Mouse (Mus musculus) forebrain, embryonic 11.5 days (tissue): Measurements from ENCODE around the gene Gm47985. TPM values are rescaled to one million over a fixed set of nuclear protein-coding genes. Genes with fewer than 3 reads are reported as not detected.
"Not testable (repeated sequence)": the region's sequence is repeated elsewhere in the genome, so short reads cannot be mapped to it uniquely, and the experiment has no call there.

Source experiments
- ATAC-seq: fragments of 200-750 bp; cut with Nextera tagmentation; replicated peaks from 2 replicates; pipeline ENCODE4 v1.8.0; 2017; ENCODE audit warnings: moderate TSS enrichment; ENCODE audit not compliant: low FRiP score
- DNase-seq: peaks from one replicate; pipeline ENCODE4 v3.0.0-alpha.2; 2017; ENCODE audit warnings: low spot score
- H3K27ac ChIP-seq: fragments of 300-500 bp; sonication (generic); 2 replicates; pipeline ENCODE4 v1.5.1; 2014; ENCODE audit warnings: low read depth, low read length
- H3K27me3 ChIP-seq: fragments of 300-500 bp; sonication (generic); 2 replicates; pipeline ENCODE4 v1.6.1; 2014; ENCODE audit warnings: mild to moderate bottlenecking, low read length, mixed read lengths; ENCODE audit not compliant: control insufficient read depth, insufficient read depth
- H3K36me3 ChIP-seq: fragments of 300-500 bp; sonication (generic); 2 replicates; pipeline ENCODE4 v1.6.1; 2014; ENCODE audit warnings: mild to moderate bottlenecking, low read length, moderate library complexity, mixed read lengths; ENCODE audit not compliant: control insufficient read depth, insufficient read depth
- H3K4me1 ChIP-seq: fragments of 300-500 bp; sonication (generic); replicated peaks from 2 replicates; pipeline ENCODE4 v1.6.1; 2014; ENCODE audit warnings: low read length, mixed read lengths; ENCODE audit not compliant: control insufficient read depth, insufficient read depth
- H3K4me2 ChIP-seq: fragments of 300-500 bp; sonication (generic); 2 replicates; pipeline ENCODE4 v1.6.1; 2014; ENCODE audit warnings: low read depth, mild to moderate bottlenecking, low read length, moderate library complexity, mixed read lengths; ENCODE audit not compliant: severe bottlenecking
- H3K4me3 ChIP-seq: fragments of 300-500 bp; sonication (generic); 2 replicates; pipeline ENCODE4 v1.5.1; 2014; ENCODE audit warnings: low read depth, low read length
- H3K9ac ChIP-seq: fragments of 300-500 bp; sonication (generic); 2 replicates; pipeline ENCODE4 v1.6.1; 2014; ENCODE audit warnings: low read length
- H3K9me3 ChIP-seq: fragments of 300-500 bp; sonication (generic); 2 replicates; pipeline ENCODE4 v1.6.1; 2016; ENCODE audit warnings: low read length, mixed read lengths; ENCODE audit not compliant: control insufficient read depth
- WGBS: fragments of 180-500 bp; shearing (Covaris S2); extraction: QIAGEN DNeasy Blood & Tissue Kit; methylation state at CpG from one replicate; pipeline ENCODE4 v1.1.7; 2014; 5-methylcytosine and 5-hydroxymethylcytosine counted together
- polyA plus RNA-seq: library from polyadenylated mRNA; unstranded; fragments of >200 nt; fragmentation: Nextera tagmentation; extraction: Ambion mirVana; gene quantifications from 2 replicates; pipeline ENCODE4 v1.2.1, GENCODE M21; 2014

Gene Gm47985
- polyA plus RNA-seq, 1 experiment from 2014 or later, result 0.87 TPM

- Histone ChIP-seq H3K36me3 (no peaks in the 10 kb centered on the region), H3K4me2 (no peak overlapping the region), H3K4me3 (no peak overlapping the region), H3K9me3 (no peaks in the 10 kb centered on the region), H3K9ac (no peak overlapping the region), H3K4me1 (peaks cover 11% of the 10 kb centered on the region), H3K27ac (no peak overlapping the region), H3K27me3 (no peaks in the 10 kb centered on the region)
- ATAC-seq (no peak), DNase-seq (no peak)
- WGBS, result 71% methylated on average over 3 of the region's 3 CpGs
These were observed 13.7 kb upstream of the Gm47985 start for GRCm38 (mm10) chr1:151168637-151169036.

- no peak overlapping the region for H3K9ac ChIP-seq
- DNase-seq, result no peak
- no peaks in the 10 kb centered on the region for H3K36me3 ChIP-seq
- H3K9me3 ChIP-seq, result no peaks in the 10 kb centered on the region
- no peak overlapping the region for H3K4me2 ChIP-seq
- no peak overlapping the region for H3K4me3 ChIP-seq
- H3K4me1 ChIP-seq, result peaks cover 11% of the 10 kb centered on the region
- no peak overlapping the region for H3K27ac ChIP-seq
- WGBS, result 81% methylated on average over 2 of the region's 2 CpGs
- no peaks in the 10 kb centered on the region for H3K27me3 ChIP-seq
- ATAC-seq, result no peak
These were observed 10.5 kb upstream of the Gm47985 start for GRCm38 (mm10) chr1:151171572-151172461.

GRCm38 (mm10) chr1:151177030-151177936, 5.1 kb upstream of the Gm47985 start:
- peak; percentile 88 for ATAC-seq
- Histone ChIP-seq H3K4me2 (peak overlapping the region; percentile 53), H3K27ac (peak overlapping the region; percentile 59; the same call in 1 of the 2 replicates), H3K9ac (0 out of 2 replicates have a peak overlapping the region, but pooled peaks have one; percentile 2), H3K27me3 (no peaks in the 10 kb centered on the region), H3K4me1 (peaks cover 8% of the 10 kb centered on the region), H3K9me3 (no peaks in the 10 kb centered on the region), H3K4me3 (0 out of 2 replicates have a peak overlapping the region, but pooled peaks have one; percentile 7), H3K36me3 (no peaks in the 10 kb centered on the region)
- WGBS, result 9% methylated on average over 10 of the region's 10 CpGs
- DNase-seq, result no peak

- Histone ChIP-seq H3K27ac (no peak overlapping the region), H3K27me3 (no peaks in the 10 kb centered on the region), H3K4me2 (peak overlapping the region; percentile 53), H3K4me3 (0 out of 2 replicates have a peak overlapping the region, but pooled peaks have one; percentile 7), H3K4me1 (peaks cover 8% of the 10 kb centered on the region), H3K9me3 (no peaks in the 10 kb centered on the region), H3K36me3 (no peaks in the 10 kb centered on the region), H3K9ac (0 out of 2 replicates have a peak overlapping the region, but pooled peaks have one; percentile 2)
- DNase-seq, result no peak
- ATAC-seq, result peak; percentile 61; the same call in 1 of the 2 replicates
- WGBS, result 11% methylated on average over 4 of the region's 4 CpGs
These were observed 4.4 kb upstream of the Gm47985 start for GRCm38 (mm10) chr1:151177937-151178271.

GRCm38 (mm10) chr1:151178505-151179083, 3.7 kb upstream of the Gm47985 start:
- peaks cover 8% of the 10 kb centered on the region for H3K4me1 ChIP-seq
- H3K4me2 ChIP-seq, result no peak overlapping the region
- H3K4me3 ChIP-seq, result no peak overlapping the region
- no peak overlapping the region for H3K9ac ChIP-seq
- ATAC-seq, result peak; percentile 19
- DNase-seq, result no peak
- no peaks in the 10 kb centered on the region for H3K9me3 ChIP-seq
- H3K27me3 ChIP-seq, result no peaks in the 10 kb centered on the region
- H3K36me3 ChIP-seq, result no peaks in the 10 kb centered on the region
- 17% methylated on average over 2 of the region's 2 CpGs for WGBS
- H3K27ac ChIP-seq, result no peak overlapping the region

DNA sequence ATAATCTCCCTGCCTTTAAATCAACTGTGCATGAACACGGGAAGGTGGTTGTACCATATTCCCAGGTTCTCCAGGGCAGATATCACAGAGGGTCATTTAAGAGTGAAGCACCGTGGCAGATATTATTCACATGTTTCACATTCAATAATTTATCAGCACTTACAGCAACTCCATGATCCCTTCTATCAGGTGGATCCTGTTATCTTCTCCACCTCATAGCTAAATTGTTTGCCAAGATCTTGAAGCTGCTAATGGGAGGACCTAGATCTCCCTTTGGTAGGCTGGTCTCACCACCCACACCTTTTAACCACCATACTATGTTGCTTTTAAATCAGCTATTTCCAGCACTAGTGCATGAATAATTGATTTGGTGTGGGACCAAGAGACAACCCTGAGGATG, 2.2 kb upstream of the Gm47985 start:
- 83% methylated on average over 2 of the region's 2 CpGs for WGBS
- Histone ChIP-seq H3K27ac (no peak overlapping the region), H3K9ac (no peak overlapping the region), H3K9me3 (no peaks in the 10 kb centered on the region), H3K4me3 (no peak overlapping the region), H3K27me3 (no peaks in the 10 kb centered on the region), H3K4me1 (peaks cover 8% of the 10 kb centered on the region), H3K4me2 (no peak overlapping the region), H3K36me3 (no peaks in the 10 kb centered on the region)
- ATAC-seq (no peak), DNase-seq (no peak)

- H3K27ac ChIP-seq, H3K27me3 ChIP-seq, DNase-seq, H3K9me3 ChIP-seq, H3K4me2 ChIP-seq, H3K9ac ChIP-seq, H3K4me1 ChIP-seq, ATAC-seq, H3K36me3 ChIP-seq, H3K4me3 ChIP-seq: not testable (repeated sequence)
- WGBS, result 80% methylated on average over 3 of the region's 3 CpGs
These were observed 3.8 kb downstream of the Gm47985 start for GRCm38 (mm10) chr1:151186186-151186585.

GRCm38 (mm10) chr1:151186879-151187424, 4.6 kb downstream of the Gm47985 start:
- H3K27me3 ChIP-seq, ATAC-seq, H3K4me3 ChIP-seq, H3K4me1 ChIP-seq, H3K9me3 ChIP-seq, H3K27ac ChIP-seq, DNase-seq, H3K9ac ChIP-seq, H3K36me3 ChIP-seq, H3K4me2 ChIP-seq: not testable (repeated sequence)
- WGBS, result 86% methylated on average over 4 of the region's 4 CpGs
